Mouse (Mus musculus): ENCODE results near the gene Eif2b2. TPM values are rescaled to one million over a fixed set of nuclear protein-coding genes. Genes with fewer than 3 reads are reported as not detected.

Gene Eif2b2
- polyA plus RNA-seq (2012; rRNA removed): 122 and 135 TPM in 2 replicates

GRCm38 (mm10) chr12:85219236-85219904, at the start of gene Eif2b2:
TSS of gene Eif2b2 (plus strand) at chr12:85219481.

GRCm38 (mm10) chr12:85177740-85178239, 41.5 kb upstream of the Eif2b2 start, which contains the start of gene Pgf:
TSS of gene Pgf (minus strand) at chr12:85177790.

GRCm38 (mm10) chr12:85270319-85270718, 51.0 kb downstream of the Eif2b2 start, which contains the start of gene Mlh3:
TSS of gene Mlh3 (minus strand) at chr12:85270599.

Other genes starting within 250 kb of the Eif2b2 start
- 128 and 148 TPM in 2 replicates for gene Fcf1, start 248.6 kb upstream of the Eif2b2 start, polyA plus RNA-seq (2012; rRNA removed)
- 43.6 and 46.9 TPM in 2 replicates for gene Arel1, start 248.6 kb upstream of the Eif2b2 start, polyA plus RNA-seq (2012; rRNA removed)
- gene Ylpm1, start 223.2 kb upstream of the Eif2b2 start, polyA plus RNA-seq (2012; rRNA removed): 59.8 and 64.4 TPM in 2 replicates
- gene Prox2, start 108.7 kb upstream of the Eif2b2 start, polyA plus RNA-seq (2012; rRNA removed): 1.1 TPM in 2 replicates
- 157 TPM in 2 replicates for gene Dlst, start 108.6 kb upstream of the Eif2b2 start, polyA plus RNA-seq (2012; rRNA removed)
- gene Rps6kl1, start 68.2 kb upstream of the Eif2b2 start, polyA plus RNA-seq (2012; rRNA removed): 23.3 and 23.5 TPM in 2 replicates
- gene Pgf, start 41.7 kb upstream of the Eif2b2 start, polyA plus RNA-seq (2012; rRNA removed): 4.5 and 8.0 TPM in 2 replicates
- gene Mlh3, start 51.1 kb downstream of the Eif2b2 start, polyA plus RNA-seq (2012; rRNA removed): 9.2 and 9.8 TPM in 2 replicates
- 39.1 and 50.3 TPM in 2 replicates for gene Acyp1, start 69.0 kb downstream of the Eif2b2 start, polyA plus RNA-seq (2012; rRNA removed)
- gene Zc2hc1c, start 69.1 kb downstream of the Eif2b2 start, polyA plus RNA-seq (2012; rRNA removed): 0.54 and 0.61 TPM in 2 replicates
- 35.2 and 36.0 TPM in 2 replicates for gene Nek9, start 119.9 kb downstream of the Eif2b2 start, polyA plus RNA-seq (2012; rRNA removed)
- 139 and 150 TPM in 2 replicates for gene Tmed10, start 155.4 kb downstream of the Eif2b2 start, polyA plus RNA-seq (2012; rRNA removed)

Measured in central nervous system, embryonic 14 days (tissue).